Mouse (Mus musculus) leukemia stem cell, adult 10-12 weeks (primary cell): ENCODE results near the gene Tssk2. TPM values are rescaled to one million over a fixed set of nuclear protein-coding genes. Genes with fewer than 3 reads are reported as not detected.

Source experiments
- polyA plus RNA-seq: library from polyadenylated mRNA; stranded (reverse); fragments of >175 nt; gene quantifications from 2 replicates; pipeline ENCODE4 v1.2.3, GENCODE M21; 2012; ENCODE audit warnings: low replicate concordance

Tssk2 gene
- polyA plus RNA-seq, result 0.12 TPM in 1 of 2 replicates, not detected in the other

GRCm38 (mm10) chr16:17898462-17898861, at the start of gene Tssk2, which contains the start of gene Dgcr2:
Tssk2 (plus strand) TSS chr16:17898637.
Dgcr2 (minus strand) TSS chr16:17898562.

GRCm38 (mm10) chr16:17891567-17891959, 6.9 kb upstream of the Tssk2 start, which contains the start of gene Gm20518:
Gm20518 (minus strand) TSS chr16:17891671.

GRCm38 (mm10) chr16:17893923-17894322, 4.5 kb upstream of the Tssk2 start, which contains the start of gene Tssk1:
Tssk1 (plus strand) TSS chr16:17894223.

GRCm38 (mm10) chr16:17911052-17911595, 12.7 kb downstream of the Tssk2 start, which contains the start of gene Ess2:
Ess2 (minus strand) TSS chr16:17911348.

GRCm38 (mm10) chr16:17914307-17915249, 16.1 kb downstream of the Tssk2 start, which contains the start of gene Gsc2:
Gsc2 (minus strand) TSS chr16:17915059.

GRCm38 (mm10) chr16:17928087-17928580, 29.7 kb downstream of the Tssk2 start, which contains the start of gene Slc25a1:
Slc25a1 (minus strand) TSS chr16:17928219.

Other genes with a start within 250 kb of the Tssk2 start
- 147 and 310 TPM in 2 replicates for gene Med15, start 165.7 kb upstream of the Tssk2 start, polyA plus RNA-seq
- gene Klhl22, start 139.0 kb upstream of the Tssk2 start, polyA plus RNA-seq, result 2.3 and 30.3 TPM in 2 replicates
- gene Scarf2, start 101.4 kb upstream of the Tssk2 start, polyA plus RNA-seq, result 3.8 and 4.0 TPM in 2 replicates
- gene B830017H08Rik, start 65.5 kb upstream of the Tssk2 start, polyA plus RNA-seq, result not detected in 2 replicates
- 1.8 and 5.4 TPM in 2 replicates for gene Car15, start 60.3 kb upstream of the Tssk2 start, polyA plus RNA-seq
- 0.57 and 0.79 TPM in 2 replicates for gene Gm20518, start 7.0 kb upstream of the Tssk2 start, polyA plus RNA-seq
- gene Tssk1, start 4.4 kb upstream of the Tssk2 start, polyA plus RNA-seq, result not detected in 2 replicates
- gene Dgcr2, start 75 bp upstream of the Tssk2 start, polyA plus RNA-seq, result 15.8 and 23.2 TPM in 2 replicates
- gene Ess2, start 12.7 kb downstream of the Tssk2 start, polyA plus RNA-seq, result 27.5 and 28.2 TPM in 2 replicates
- not detected in 2 replicates for gene Gsc2, start 16.4 kb downstream of the Tssk2 start, polyA plus RNA-seq
- 152 and 236 TPM in 2 replicates for gene Slc25a1, start 29.6 kb downstream of the Tssk2 start, polyA plus RNA-seq
- gene Vpreb2, start 81.8 kb downstream of the Tssk2 start, polyA plus RNA-seq, result not detected in 2 replicates
- gene Dgcr6, start 154.2 kb downstream of the Tssk2 start, polyA plus RNA-seq, result 26.8 and 39.3 TPM in 2 replicates
- gene Prodh, start 191.6 kb downstream of the Tssk2 start, polyA plus RNA-seq, result 1.9 and 2.1 TPM in 2 replicates
- gene Rtn4r, start 229.0 kb downstream of the Tssk2 start, polyA plus RNA-seq, result 0.93 and 1.7 TPM in 2 replicates